Mouse (Mus musculus) hindbrain, postnatal 0 days (tissue): ENCODE results near the gene Cyp4b1. TPM values are rescaled to one million over a fixed set of nuclear protein-coding genes. Genes with fewer than 3 reads are reported as not detected.

ENCODE experiments used
- ATAC-seq: fragments of 200-750 bp; cut with Nextera tagmentation; 2 replicates; pipeline ENCODE4 v1.8.0; 2017; ENCODE audit warnings: mild to moderate bottlenecking, moderate TSS enrichment, moderate library complexity
- DNase-seq: peaks from one replicate; pipeline ENCODE4 v3.0.0-alpha.2; 2015; ENCODE audit warnings: low spot score
- H3K27ac ChIP-seq: fragments of 300-500 bp; sonication (generic); 2 replicates; pipeline ENCODE4 v1.5.1; 2014; ENCODE audit warnings: mild to moderate bottlenecking
- H3K27me3 ChIP-seq: fragments of 300-500 bp; sonication (generic); 2 replicates; pipeline ENCODE4 v1.6.1; 2014; ENCODE audit warnings: low read length, mixed read lengths; ENCODE audit not compliant: insufficient read depth
- H3K36me3 ChIP-seq: fragments of 300-500 bp; sonication (generic); 2 replicates; pipeline ENCODE4 v1.6.1; 2014; ENCODE audit warnings: low read length, mixed read lengths; ENCODE audit not compliant: insufficient read depth
- H3K4me1 ChIP-seq: fragments of 300-500 bp; sonication (generic); 2 replicates; pipeline ENCODE4 v1.6.1; 2014; ENCODE audit warnings: antibody characterized with exemption, low read length, mixed read lengths; ENCODE audit not compliant: insufficient read depth
- H3K4me2 ChIP-seq: fragments of 300-500 bp; sonication (generic); 2 replicates; pipeline ENCODE4 v1.6.1; 2014; ENCODE audit warnings: low read depth, mild to moderate bottlenecking, low read length, moderate library complexity, mixed read lengths
- H3K4me3 ChIP-seq: fragments of 300-500 bp; sonication (generic); 2 replicates; pipeline ENCODE4 v1.5.1; 2014; ENCODE audit warnings: low read length
- H3K9ac ChIP-seq: fragments of 300-500 bp; sonication (generic); replicated peaks from 2 replicates; pipeline ENCODE4 v1.6.1; 2014; ENCODE audit warnings: mild to moderate bottlenecking, low read length, moderate library complexity, mixed read lengths
- H3K9me3 ChIP-seq: fragments of 300-500 bp; sonication (generic); 2 replicates; pipeline ENCODE4 v1.6.1; 2016; ENCODE audit warnings: low read length, mixed read lengths
- CTCF ChIP-seq: IDR thresholded peaks from 2 replicates; pipeline ENCODE4 v1.5.1; 2016; ENCODE audit warnings: antibody characterized with exemption, control low read depth, low read depth
- WGBS: fragments of 180-500 bp; shearing (Covaris S2); extraction: QIAGEN DNeasy Blood & Tissue Kit; methylation state at CpG from one replicate; pipeline ENCODE4 v1.1.7; 2014; 5-methylcytosine and 5-hydroxymethylcytosine counted together
- polyA plus RNA-seq: library from polyadenylated mRNA; unstranded; fragments of >200 nt; fragmentation: Nextera tagmentation; extraction: Ambion mirVana; gene quantifications from 2 replicates; pipeline ENCODE4 v1.2.1, GENCODE M21; 2015
- total RNA-seq: library from RNA; depleted of rRNA; stranded (reverse); fragments of >200 nt; gene quantifications from 2 replicates; pipeline ENCODE4 v1.2.3, GENCODE M21; 2014; rRNA removed

The Cyp4b1 gene
- total and polyA plus RNA-seq, 2 experiments from 2014 or later = 1.4 to 1.8 TPM

DNA sequence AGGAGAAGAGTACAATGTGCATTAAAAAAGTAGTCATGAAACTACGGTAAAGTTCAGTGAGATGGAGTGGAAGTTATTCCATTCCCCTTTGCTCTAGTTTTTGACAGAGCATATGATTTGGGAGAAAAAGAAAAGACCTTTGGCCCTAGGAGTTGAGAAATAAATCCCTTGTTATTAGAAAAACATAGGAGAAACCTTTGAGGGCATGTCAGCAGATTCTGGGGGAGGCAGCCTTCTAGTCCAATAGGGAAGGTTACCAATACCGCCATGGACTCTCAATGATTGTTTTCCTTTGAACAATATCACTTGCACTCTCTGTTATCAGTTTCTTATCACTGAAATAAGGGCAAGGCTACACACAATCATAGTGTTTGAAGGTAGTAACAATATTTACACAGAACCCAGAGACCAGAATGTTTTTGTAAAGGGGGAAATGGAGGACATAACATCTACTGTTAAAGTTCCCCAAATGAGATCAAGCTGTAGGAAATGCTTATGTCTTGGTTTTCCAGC, 50.6 kb downstream of the Cyp4b1 start:
- ATAC-seq = no peak
- no peaks in the 10 kb centered on the region for H3K4me1 ChIP-seq
- 82% methylated on average over 2 of the region's 2 CpGs for WGBS
- no peak for DNase-seq
- H3K4me3 ChIP-seq = no peak overlapping the region
- H3K36me3 ChIP-seq = no peaks in the 10 kb centered on the region
- H3K9me3 ChIP-seq = no peaks in the 10 kb centered on the region
- no peak overlapping the region for H3K27ac ChIP-seq
- no peak overlapping the region for H3K9ac ChIP-seq
- no peak for TF ChIP-seq CTCF
- no peak overlapping the region for H3K4me2 ChIP-seq
- no peaks in the 10 kb centered on the region for H3K27me3 ChIP-seq

DNA sequence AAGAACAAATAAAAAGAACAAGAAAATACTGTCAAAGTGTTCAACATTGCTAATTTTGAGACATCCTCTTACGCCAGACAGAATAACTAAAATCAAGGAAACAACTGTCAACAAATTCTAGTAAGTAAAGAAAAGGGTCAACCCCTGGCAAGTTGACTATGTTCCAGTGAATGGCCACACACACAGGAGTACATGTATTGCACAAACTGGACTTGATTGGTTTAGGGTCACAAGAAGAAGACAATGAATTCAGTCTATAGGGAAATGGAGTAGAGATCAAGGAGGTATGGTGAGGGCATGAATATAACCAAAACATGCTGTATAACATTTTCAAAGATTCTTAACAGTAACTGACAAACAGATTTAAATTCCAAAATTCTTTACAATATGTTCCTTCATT, 51.2 kb downstream of the Cyp4b1 start:
- TF ChIP-seq CTCF = no peak
- DNase-seq (no peak), ATAC-seq (no peak)
- Histone ChIP-seq H3K27me3 (no peaks in the 10 kb centered on the region), H3K9me3 (no peaks in the 10 kb centered on the region), H3K4me2 (no peak overlapping the region), H3K36me3 (no peaks in the 10 kb centered on the region), H3K4me3 (no peak overlapping the region), H3K4me1 (no peaks in the 10 kb centered on the region), H3K27ac (no peak overlapping the region), H3K9ac (no peak overlapping the region)
- 91% methylated on average over 1 of the region's 1 CpGs for WGBS

DNA sequence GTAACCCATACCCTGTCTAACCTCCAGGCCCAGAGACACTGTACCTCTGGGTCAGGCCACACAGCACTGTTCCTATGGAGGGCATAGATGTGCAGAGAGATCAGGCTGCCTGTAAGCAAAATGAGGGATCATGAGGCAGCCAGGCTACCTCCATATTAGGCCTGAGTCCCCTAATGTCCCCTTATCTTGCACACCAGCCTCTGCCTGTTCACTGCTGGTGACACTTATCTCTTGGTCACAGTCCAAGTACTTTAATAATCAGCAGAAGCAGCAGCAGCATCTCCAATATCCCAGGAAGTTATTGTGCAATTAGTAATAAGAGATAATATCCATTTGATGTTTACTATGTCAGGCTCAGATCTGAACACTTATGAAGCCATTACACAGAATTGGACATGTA, 64.5 kb downstream of the Cyp4b1 start:
- TF ChIP-seq CTCF = no peak
- no peak for ATAC-seq
- no peak for DNase-seq
- H3K9me3 ChIP-seq = no peaks in the 10 kb centered on the region
- H3K4me3 ChIP-seq = no peak overlapping the region
- H3K4me1 ChIP-seq = no peaks in the 10 kb centered on the region
- no peak overlapping the region for H3K4me2 ChIP-seq
- H3K36me3 ChIP-seq = no peaks in the 10 kb centered on the region
- no peak overlapping the region for H3K27ac ChIP-seq
- H3K9ac ChIP-seq = no peak overlapping the region
- no peaks in the 10 kb centered on the region for H3K27me3 ChIP-seq

DNA sequence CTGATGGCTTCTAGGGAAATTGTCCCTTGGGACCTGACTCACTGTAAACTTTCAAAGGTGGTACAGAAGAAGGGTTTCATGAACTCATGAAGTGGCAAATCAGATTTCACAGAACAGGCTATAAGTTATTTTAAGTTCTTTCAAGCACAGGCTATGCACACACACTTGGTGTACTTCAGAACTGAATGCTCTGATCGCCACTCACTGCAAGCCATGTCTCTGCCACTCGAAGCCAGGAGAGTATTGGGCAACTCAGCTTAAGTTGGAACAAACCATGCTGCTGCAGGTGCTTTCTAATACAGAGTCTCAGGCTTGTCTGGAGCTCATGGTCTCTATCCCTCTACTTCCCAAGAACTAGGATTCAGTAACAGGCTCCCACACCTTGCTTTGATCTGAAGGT, 71.7 kb downstream of the Cyp4b1 start:
- 82% methylated on average over 2 of the region's 2 CpGs for WGBS
- no peaks in the 10 kb centered on the region for H3K27me3 ChIP-seq
- no peaks in the 10 kb centered on the region for H3K36me3 ChIP-seq
- TF ChIP-seq CTCF = no peak
- H3K9ac ChIP-seq = no peak overlapping the region
- no peak for DNase-seq
- H3K27ac ChIP-seq = no peak overlapping the region
- H3K9me3 ChIP-seq = no peaks in the 10 kb centered on the region
- no peak for ATAC-seq
- H3K4me3 ChIP-seq = no peak overlapping the region
- no peaks in the 10 kb centered on the region for H3K4me1 ChIP-seq
- no peak overlapping the region for H3K4me2 ChIP-seq

DNA sequence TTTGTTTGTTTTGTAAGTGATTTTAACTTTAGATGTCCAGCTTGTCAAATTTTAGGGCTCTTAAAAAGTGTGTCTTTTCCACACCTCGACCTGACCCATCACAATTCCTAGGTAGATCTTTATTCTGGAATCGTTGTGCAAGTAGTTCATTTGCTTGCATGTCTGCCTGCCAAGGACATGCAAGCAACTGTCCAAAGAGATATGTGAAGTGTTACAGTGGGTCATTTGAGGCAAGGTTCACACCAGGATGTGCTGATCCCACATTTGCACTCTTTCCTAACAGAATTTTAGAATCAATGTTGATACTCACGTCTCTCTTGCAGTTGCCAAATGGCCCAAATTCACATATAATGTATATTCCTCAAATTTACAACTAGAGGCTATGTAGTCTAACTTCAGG, 72.3 kb downstream of the Cyp4b1 start:
- Histone ChIP-seq H3K9me3 (no peaks in the 10 kb centered on the region), H3K27me3 (no peaks in the 10 kb centered on the region), H3K9ac (no peak overlapping the region), H3K4me1 (no peaks in the 10 kb centered on the region), H3K4me2 (no peak overlapping the region), H3K27ac (no peak overlapping the region), H3K4me3 (no peak overlapping the region), H3K36me3 (no peaks in the 10 kb centered on the region)
- DNase-seq (no peak), ATAC-seq (no peak)
- 86% methylated on average over 3 of the region's 3 CpGs for WGBS
- TF ChIP-seq CTCF = no peak

Other genes with a start within 250 kb of the Cyp4b1 start
- not detected in 2 replicates for gene Cyp4a12b, start 236.1 kb downstream of the Cyp4b1 start, total RNA-seq
- gene Cyp4a12b, start 236.1 kb downstream of the Cyp4b1 start, polyA plus RNA-seq = 0.08 TPM in 1 of 2 replicates, not detected in the other
- gene Cyp4a30b, start 195.1 kb downstream of the Cyp4b1 start, total RNA-seq = not detected in 2 replicates
- not detected in 2 replicates for gene Cyp4a30b, start 195.1 kb downstream of the Cyp4b1 start, polyA plus RNA-seq
- gene Cyp4a14, start 151.6 kb downstream of the Cyp4b1 start, total RNA-seq = not detected in 2 replicates
- gene Cyp4a14, start 151.6 kb downstream of the Cyp4b1 start, polyA plus RNA-seq = not detected in 2 replicates
- not detected in 2 replicates for gene Cyp4a10, start 129.5 kb downstream of the Cyp4b1 start, total RNA-seq
- gene Cyp4a10, start 129.5 kb downstream of the Cyp4b1 start, polyA plus RNA-seq = not detected in 2 replicates
- gene Cyp4a31, start 84.1 kb downstream of the Cyp4b1 start, total RNA-seq = not detected in 2 replicates
- gene Cyp4a31, start 84.1 kb downstream of the Cyp4b1 start, polyA plus RNA-seq = not detected in 2 replicates
- gene Cyp4a32, start 46.8 kb downstream of the Cyp4b1 start, total RNA-seq = not detected in 2 replicates
- not detected in 2 replicates for gene Cyp4a32, start 46.8 kb downstream of the Cyp4b1 start, polyA plus RNA-seq
- gene Efcab14, start 90.0 kb upstream of the Cyp4b1 start, total RNA-seq = 17.1 and 20.5 TPM in 2 replicates
- gene Efcab14, start 90.0 kb upstream of the Cyp4b1 start, polyA plus RNA-seq = 17.0 and 17.9 TPM in 2 replicates
- not detected in 2 replicates for gene Tex38, start 133.3 kb upstream of the Cyp4b1 start, total RNA-seq
- gene Tex38, start 133.3 kb upstream of the Cyp4b1 start, polyA plus RNA-seq = 0.74 and 0.77 TPM in 2 replicates
- gene Atpaf1, start 137.1 kb upstream of the Cyp4b1 start, total RNA-seq = 20.0 and 28.1 TPM in 2 replicates
- gene Atpaf1, start 137.1 kb upstream of the Cyp4b1 start, polyA plus RNA-seq = 43.5 and 49.9 TPM in 2 replicates
- 2.9 and 4.4 TPM in 2 replicates for gene Mob3c, start 180.4 kb upstream of the Cyp4b1 start, total RNA-seq
- 4.1 and 4.3 TPM in 2 replicates for gene Mob3c, start 180.4 kb upstream of the Cyp4b1 start, polyA plus RNA-seq
- gene Mknk1, start 191.5 kb upstream of the Cyp4b1 start, total RNA-seq = 18.4 and 23.2 TPM in 2 replicates
- 22.0 and 24.5 TPM in 2 replicates for gene Mknk1, start 191.5 kb upstream of the Cyp4b1 start, polyA plus RNA-seq
- gene Kncn, start 236.7 kb upstream of the Cyp4b1 start, total RNA-seq = 0.14 TPM in 1 of 2 replicates, not detected in the other
- gene Kncn, start 236.7 kb upstream of the Cyp4b1 start, polyA plus RNA-seq = 0.10 and 0.29 TPM in 2 replicates
- gene 6430628N08Rik, start 242.9 kb upstream of the Cyp4b1 start, total RNA-seq = 0.16 and 0.18 TPM in 2 replicates
- gene 6430628N08Rik, start 242.9 kb upstream of the Cyp4b1 start, polyA plus RNA-seq = 0.49 and 0.58 TPM in 2 replicates